26 mouse cellular contexts compared by ENCODE assay signal in the genomic region with DNA sequence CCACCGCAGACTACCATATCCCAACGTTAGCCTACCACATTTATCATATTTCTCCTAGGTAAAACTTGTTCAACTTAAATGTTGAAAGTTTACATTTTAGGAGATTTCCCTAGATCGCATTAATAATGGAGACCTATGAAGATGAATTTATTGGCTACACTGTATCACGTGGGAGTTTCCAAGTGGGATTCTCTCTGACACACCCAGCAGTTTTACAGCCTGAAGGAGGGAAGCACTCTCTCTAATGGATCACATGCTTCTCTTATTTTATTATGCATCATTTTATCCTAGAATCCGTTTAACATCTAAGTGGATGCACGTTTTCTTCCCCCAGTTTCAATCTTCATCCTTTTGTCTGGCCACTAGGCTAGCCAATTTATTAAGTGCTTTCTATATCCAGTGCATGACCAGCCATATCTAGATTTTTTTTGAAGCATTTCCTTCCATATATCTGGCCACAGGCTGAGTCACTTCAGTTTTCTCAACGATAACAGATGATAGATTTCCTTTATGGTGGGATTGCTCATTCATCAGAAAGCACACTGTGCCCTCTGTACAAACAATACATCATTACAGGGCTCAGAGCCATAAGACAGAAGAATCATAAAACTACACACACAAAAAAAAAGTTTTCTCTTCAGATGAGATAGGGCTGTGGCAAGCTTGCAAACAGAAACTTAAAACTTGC.
DNase-seq lines count a peak whose midpoint lies in the region; ATAC-seq and TF ChIP-seq lines count a peak whose summit lies in the region.
"Had no signal": no experiment of that assay in that cellular context is flagged by ENCODE, and none has a peak within 500 bp of the region (broad histone marks: within the 10 kb centered on the region; RNA-seq: fewer than 3 reads in every experiment).

No protein-coding gene starts in this region.

- no peak overlapping the region for H3K4me3 ChIP-seq in kidney, postnatal 0 days (replicated peaks; ENCODE audit: low read depth, low read length)
- no peak overlapping the region for H3K4me3 ChIP-seq in C2C12 (ENCODE audit: insufficient read depth, poor library complexity, severe bottlenecking)
- no peak overlapping the region for H3K4me3 ChIP-seq in intestine, embryonic 16.5 days (ENCODE audit: low read length)
- H3K4me3 ChIP-seq: forebrain, embryonic 10.5 days; forebrain, embryonic 13.5 days; gastrocnemius, adult 2 months; heart, embryonic 12.5 days; heart, embryonic 15.5 days had no signal

- intact Hi-C loops in heart, postnatal 36 days (cut with DNase I) = no loop called here

- H3K27me3 ChIP-seq in kidney, postnatal 0 days (ENCODE audit: insufficient read depth, low read length) = no peaks in the 10 kb centered on the region
- H3K27me3 ChIP-seq in C2C12 (ENCODE audit: control insufficient read depth, insufficient read depth, insufficient read length) = no peaks in the 10 kb centered on the region
- H3K27me3 ChIP-seq in intestine, embryonic 16.5 days (replicated peaks; ENCODE audit: control insufficient read depth, insufficient read depth, low read length) = no peaks in the 10 kb centered on the region
- H3K27me3 ChIP-seq: forebrain, embryonic 13.5 days; heart, embryonic 12.5 days; heart, embryonic 15.5 days; Patski had no signal

- no peaks in the 10 kb centered on the region for H3K36me3 ChIP-seq in kidney, postnatal 0 days (ENCODE audit: insufficient read depth, low read length)
- no peaks in the 10 kb centered on the region for H3K36me3 ChIP-seq in C2C12 (ENCODE audit: control insufficient read depth, insufficient read depth)
- no peaks in the 10 kb centered on the region for H3K36me3 ChIP-seq in intestine, embryonic 16.5 days (ENCODE audit: control insufficient read depth, insufficient read depth, low read length)
- H3K36me3 ChIP-seq: forebrain, embryonic 10.5 days; heart, embryonic 12.5 days; heart, embryonic 15.5 days had no signal

- H3K79me3 ChIP-seq in C2C12 (ENCODE audit: low read depth) = no peaks in the 10 kb centered on the region

- WGBS in kidney, postnatal 0 days = 67% methylated on average over 7 of the region's 7 CpGs
- 66% methylated on average over 7 of the region's 7 CpGs for WGBS in intestine, embryonic 16.5 days

- H3K9me3 ChIP-seq in kidney, postnatal 0 days (replicated peaks; ENCODE audit: low read length) = no peaks in the 10 kb centered on the region
- no peaks in the 10 kb centered on the region for H3K9me3 ChIP-seq in intestine, embryonic 16.5 days (ENCODE audit: control insufficient read depth, low read length)
- H3K9me3 ChIP-seq: forebrain, embryonic 10.5 days; forebrain, embryonic 13.5 days; heart, embryonic 12.5 days; heart, embryonic 15.5 days had no signal

- peak; percentile 24 to 25 for DNase-seq in adrenal gland, adult (ENCODE audit: inconsistent age in 2 of 2, low spot score in 1 of 2)
- no peak for DNase-seq in adrenal gland, adult 8-10 months
- peak; percentile 6 for DNase-seq in kidney, postnatal 0 days (ENCODE audit: low spot score)
- no peak for DNase-seq in kidney, postnatal 14 days
- DNase-seq in gastrocnemius, postnatal 4 days (ENCODE audit: low spot score in 2 of 2) = no peak
- DNase-seq in heart, postnatal 36 days = no peak
- DNase-seq: adrenal gland, adult 2 months; adrenal gland, postnatal 25 days; cerebellum, adult 18-20 months; cerebellum, adult 9-10 months; cerebellum, postnatal 14 days; gastrocnemius, adult 2 months; gastrocnemius, postnatal 14 days; heart, adult 18-20 months; heart, postnatal 10 days; heart, postnatal 4 days; kidney, adult 11 months had no signal

- H3K79me2 ChIP-seq in C2C12 (ENCODE audit: control insufficient read depth, insufficient read depth) = no peaks in the 10 kb centered on the region

- no peak overlapping the region for H3K27ac ChIP-seq in kidney, postnatal 0 days
- no peak overlapping the region for H3K27ac ChIP-seq in intestine, embryonic 16.5 days (ENCODE audit: low read length)
- H3K27ac ChIP-seq: forebrain, embryonic 10.5 days; forebrain, embryonic 13.5 days; gastrocnemius, adult 2 months; heart, embryonic 15.5 days; hindbrain, embryonic 14.5 days had no signal

- H3K4me1 ChIP-seq in kidney, postnatal 0 days (replicated peaks; ENCODE audit: insufficient read depth, low read length) = no peaks in the 10 kb centered on the region
- H3K4me1 ChIP-seq in intestine, embryonic 16.5 days (ENCODE audit: control insufficient read depth, insufficient read depth, low read length) = no peaks in the 10 kb centered on the region
- H3K4me1 ChIP-seq: forebrain, embryonic 10.5 days; forebrain, embryonic 13.5 days; heart, embryonic 12.5 days; heart, embryonic 15.5 days had no signal

- no peak overlapping the region for H3K4me2 ChIP-seq in kidney, postnatal 0 days (ENCODE audit: low read length)
- H3K4me2 ChIP-seq in intestine, embryonic 16.5 days (ENCODE audit: low read depth, low read length) = no peak overlapping the region
- H3K4me2 ChIP-seq: forebrain, embryonic 13.5 days; heart, embryonic 12.5 days; heart, embryonic 15.5 days; hindbrain, embryonic 14.5 days had no signal

- no peak overlapping the region for H3ac ChIP-seq in C2C12 (ENCODE audit: control insufficient read depth, insufficient read length, low read depth)

- H3K9ac ChIP-seq in kidney, postnatal 0 days (ENCODE audit: low read depth, low read length) = no peak overlapping the region
- no peak overlapping the region for H3K9ac ChIP-seq in intestine, embryonic 16.5 days (ENCODE audit: low read depth, low read length)
- H3K9ac ChIP-seq: forebrain, embryonic 13.5 days; heart, embryonic 12.5 days; heart, embryonic 15.5 days; hindbrain, embryonic 14.5 days had no signal

- ATAC-seq in kidney, postnatal 0 days (replicated peaks; ENCODE audit: low FRiP score, low read depth) = no peak
- peak; percentile 62 for ATAC-seq in intestine, embryonic 16.5 days
- ATAC-seq: forebrain, embryonic 13.5 days; forebrain, embryonic 16.5 days; Patski had no signal

- no peak for TF ChIP-seq CTCF in kidney, postnatal 0 days (IDR thresholded peaks at IDR 0.05; ENCODE audit: low read depth)
- TF ChIP-seq CTCF in C2C12 (IDR thresholded peaks at IDR 0.05; ENCODE audit: control insufficient read depth, insufficient read depth, insufficient read length) = no peak

TF ChIP-seq in C2C12, 6 proteins besides CTCF, POLR2A, EP300 and RAD21:
- TF ChIP-seq MYOD1 (IDR thresholded peaks at IDR 0.05; ENCODE audit: control insufficient read depth, insufficient read length, low read depth) (peak; percentile 40), MAX (IDR thresholded peaks at IDR 0.05) (no peak), USF1 (IDR thresholded peaks at IDR 0.05; ENCODE audit: low read depth) (peak; percentile 90), FOSL1 (IDR thresholded peaks at IDR 0.05; ENCODE audit: insufficient read depth, low read length, poor library complexity, severe bottlenecking) (peak; percentile 36), MYOG (IDR thresholded peaks at IDR 0.05; ENCODE audit: control insufficient read depth, extremely low read depth, insufficient read length) (no peak)

Comparison
In these comparisons a context has a peak if more than half of its experiments do, and no peak if none do; other contexts are left out.
1. DNase-seq: peak in adrenal gland, adult (2 of 2) and kidney, postnatal 0 days (single experiment); none in adrenal gland, adult 8-10 months (single experiment), kidney, postnatal 14 days (single experiment), gastrocnemius, postnatal 4 days (0 of 2) and heart, postnatal 36 days (0 of 2).